Mouse (Mus musculus) heart, postnatal 0 days (tissue): Measurements from ENCODE around the gene Ppm1l.

Experiments
- CTCF ChIP-seq: IDR thresholded peaks from 2 replicates; pipeline ENCODE4 v1.5.1; 2016; ENCODE audit warnings: antibody characterized with exemption, control low read depth, low read depth
- EP300 ChIP-seq: IDR thresholded peaks from 2 replicates; pipeline ENCODE4 v1.6.1; 2016; ENCODE audit warnings: antibody characterized with exemption, low read depth

- TF ChIP-seq CTCF: no peak
- no peak for TF ChIP-seq EP300
These were observed 214.8 kb downstream of the Ppm1l start for GRCm38 (mm10) chr3:69531511-69531910.
